Mouse (Mus musculus) C2C12 (cell line): Measurements from ENCODE around the gene Kdm2b.

Experiments
- CEBPB ChIP-seq: IDR thresholded peaks from one replicate; pipeline ENCODE4 v1.6.1; 2011; ENCODE audit warnings: low read depth, mild to moderate bottlenecking, control low read depth, moderate library complexity
- FOSL1 ChIP-seq: IDR thresholded peaks from one replicate; pipeline ENCODE4 v1.8.0; 2011; ENCODE audit warnings: mild to moderate bottlenecking, low read length; ENCODE audit not compliant: poor library complexity, insufficient read depth, severe bottlenecking

- TF ChIP-seq FOSL1 (no peak), CEBPB (no peak)
These were observed 19.4 kb upstream of the Kdm2b start for GRCm38 (mm10) chr5:123008877-123009493.
